Mouse (Mus musculus) right cerebral cortex, postnatal 10 days (tissue): ENCODE results near the gene Apom.

Experiments used
- DNase-seq, 2 experiments: peaks; one replicate each; pipeline ENCODE4 v3.0.0; 2021; ENCODE audit warnings: low spot score in 2 of 2

Gene Apom

DNA sequence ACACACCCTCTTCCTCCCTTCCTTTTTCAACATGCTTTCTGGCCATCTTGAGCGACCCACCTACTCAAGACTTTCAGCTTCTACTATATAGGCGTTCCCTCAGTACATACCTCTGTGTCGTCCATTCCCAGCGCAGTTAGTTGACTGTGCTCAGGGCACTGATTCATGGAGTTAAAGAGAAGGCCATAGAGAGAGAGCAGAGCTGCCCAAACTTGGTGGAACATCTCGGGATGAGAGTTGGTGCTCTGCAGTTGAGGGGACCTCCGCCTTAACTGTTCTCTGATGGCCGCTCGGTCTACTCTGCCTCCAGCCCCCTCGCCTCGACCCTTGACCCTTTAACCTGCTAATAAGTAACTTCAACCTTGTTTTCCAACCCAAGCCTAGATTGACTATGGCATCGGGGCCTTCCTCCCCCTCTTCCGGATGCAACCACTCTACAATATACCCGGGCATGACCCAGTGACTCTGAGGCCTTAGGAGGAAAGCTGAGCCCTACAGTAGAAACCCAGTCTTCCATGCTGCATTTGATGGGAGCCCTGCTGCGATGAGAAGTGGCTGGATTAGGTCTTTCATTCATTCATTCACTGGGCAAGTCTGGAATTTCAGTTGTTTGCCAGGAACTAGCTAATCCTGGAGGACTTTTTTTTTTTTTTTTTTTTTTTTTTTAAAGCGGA lies at the start of gene Apom:
Gene Apom (minus strand): TSS at position 551 of the 674 bp plus-strand sequence.
- no peak for DNase-seq

DNA sequence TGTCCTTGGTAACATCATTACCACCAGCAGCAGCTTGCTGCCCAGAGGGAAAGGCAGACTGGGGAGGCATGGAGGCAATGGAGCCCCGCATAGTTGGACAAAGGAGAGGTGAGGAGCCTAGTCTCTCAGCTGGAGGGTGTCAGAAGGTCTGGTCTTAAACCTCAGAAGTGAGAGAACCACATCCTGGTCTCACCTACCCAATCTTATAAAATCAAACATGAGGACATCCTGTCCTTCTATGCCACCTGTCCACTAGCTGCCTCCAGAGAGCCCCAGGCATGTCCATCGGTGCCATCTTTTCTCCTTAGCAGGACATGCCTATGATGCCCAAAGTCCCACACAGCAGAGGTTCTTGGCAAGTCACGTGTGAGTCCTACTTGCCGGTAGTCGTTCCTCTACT lies 48.2 kb upstream of the Apom start:
- DNase-seq: no peak

DNA sequence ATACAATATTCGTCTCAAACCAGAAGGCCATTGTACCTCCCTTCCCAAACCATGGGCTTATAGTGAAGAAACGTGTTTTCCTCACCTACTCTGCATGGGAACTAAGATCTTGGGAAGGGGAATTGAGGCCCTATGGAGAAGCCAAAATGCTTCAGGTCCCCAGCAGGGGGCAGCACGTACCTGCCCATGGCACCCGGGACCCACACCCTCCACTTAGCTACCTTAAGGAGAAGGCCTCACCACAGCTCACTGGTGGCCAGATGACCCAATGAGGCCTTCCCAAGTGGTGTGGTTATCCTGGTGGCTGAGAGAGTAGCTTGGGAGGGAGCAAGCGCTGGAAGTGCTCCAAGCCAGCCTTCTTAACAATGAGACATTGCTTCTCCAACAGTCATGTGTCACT lies 46.7 kb upstream of the Apom start:
- DNase-seq: no peak

GRCm38 (mm10) chr17:35175968-35176367 lies 44.1 kb upstream of the Apom start, which contains the start of gene Aif1:
TSS of gene Aif1 (minus strand) at chr17:35176068.
- no peak for DNase-seq

DNA sequence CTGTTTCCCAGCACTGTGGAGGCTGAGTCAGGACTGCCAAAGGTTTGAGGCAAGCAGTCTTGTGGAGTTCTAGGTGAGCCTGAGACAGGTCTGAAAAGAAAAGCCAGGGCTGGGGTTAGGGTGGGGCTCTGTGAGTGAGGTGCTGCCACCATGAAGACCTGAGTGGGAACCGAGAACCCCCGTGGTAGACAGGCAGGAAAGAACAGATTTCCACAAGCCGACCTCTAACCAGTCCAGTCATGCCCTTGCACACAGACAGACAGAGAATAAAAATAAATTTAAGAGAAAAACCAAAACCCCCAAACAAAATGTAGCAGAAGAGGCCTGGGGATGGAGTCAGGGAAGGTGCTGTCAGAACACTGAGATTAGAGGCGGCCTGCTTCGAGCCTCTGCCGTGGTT lies 43.5 kb upstream of the Apom start:
- DNase-seq: no peak

DNA sequence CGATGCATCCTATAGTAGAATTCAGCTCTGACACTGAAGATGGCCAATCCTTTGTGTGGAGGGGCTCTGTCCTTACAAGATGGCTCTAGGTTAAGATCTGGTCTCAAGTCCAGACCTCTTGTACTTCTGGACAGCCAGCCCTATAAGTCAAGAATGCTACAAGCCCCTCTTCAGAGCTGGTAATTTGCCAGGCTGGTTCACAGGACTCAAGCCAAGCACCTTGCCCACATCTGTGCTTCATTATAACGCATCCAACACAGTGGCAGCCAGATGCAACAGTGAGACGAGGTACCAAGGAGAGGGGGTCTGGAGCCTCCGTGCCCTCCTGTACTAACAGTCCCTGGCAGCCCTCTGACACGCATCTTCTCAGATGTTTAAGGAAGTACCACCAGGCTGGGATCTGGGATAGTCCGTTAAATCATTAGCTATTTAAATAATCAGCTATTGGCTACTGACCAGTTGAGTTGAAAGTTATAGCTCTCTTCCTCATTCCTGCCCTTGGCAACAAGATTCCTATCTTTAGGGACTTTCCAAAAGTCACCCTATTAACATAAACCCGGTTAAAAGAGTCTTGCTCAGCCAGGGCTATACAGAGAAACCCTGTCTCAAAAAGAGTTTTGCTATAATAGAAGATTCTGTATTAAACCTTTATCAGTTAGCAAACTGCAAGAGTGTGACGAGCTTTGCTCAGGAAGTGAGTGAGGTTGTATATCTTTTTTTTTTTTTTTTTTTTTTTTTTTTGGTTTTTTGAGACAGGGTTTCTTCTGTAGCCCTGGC lies 42.5 kb upstream of the Apom start:
- DNase-seq: no peak

DNA sequence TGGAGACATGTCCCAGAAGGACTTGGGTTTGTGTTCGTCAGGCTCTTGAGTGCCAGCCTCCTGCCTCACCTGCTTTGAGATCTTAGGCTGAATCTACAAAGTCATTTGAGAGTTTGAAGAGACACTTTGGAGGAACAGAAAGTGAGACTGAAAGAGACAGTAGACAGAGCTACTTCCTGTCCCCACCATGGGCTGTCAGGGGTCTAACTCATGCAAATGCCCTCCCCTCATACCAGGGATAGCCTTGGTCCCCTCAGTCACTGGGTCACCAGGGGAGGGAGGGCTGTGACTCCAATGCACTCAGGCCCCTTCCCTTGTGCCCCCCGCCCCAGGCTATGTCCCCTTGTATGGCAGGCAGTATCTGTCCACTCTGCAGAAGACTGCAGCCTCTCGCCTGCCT lies 41.5 kb upstream of the Apom start:
- no peak for DNase-seq

DNA sequence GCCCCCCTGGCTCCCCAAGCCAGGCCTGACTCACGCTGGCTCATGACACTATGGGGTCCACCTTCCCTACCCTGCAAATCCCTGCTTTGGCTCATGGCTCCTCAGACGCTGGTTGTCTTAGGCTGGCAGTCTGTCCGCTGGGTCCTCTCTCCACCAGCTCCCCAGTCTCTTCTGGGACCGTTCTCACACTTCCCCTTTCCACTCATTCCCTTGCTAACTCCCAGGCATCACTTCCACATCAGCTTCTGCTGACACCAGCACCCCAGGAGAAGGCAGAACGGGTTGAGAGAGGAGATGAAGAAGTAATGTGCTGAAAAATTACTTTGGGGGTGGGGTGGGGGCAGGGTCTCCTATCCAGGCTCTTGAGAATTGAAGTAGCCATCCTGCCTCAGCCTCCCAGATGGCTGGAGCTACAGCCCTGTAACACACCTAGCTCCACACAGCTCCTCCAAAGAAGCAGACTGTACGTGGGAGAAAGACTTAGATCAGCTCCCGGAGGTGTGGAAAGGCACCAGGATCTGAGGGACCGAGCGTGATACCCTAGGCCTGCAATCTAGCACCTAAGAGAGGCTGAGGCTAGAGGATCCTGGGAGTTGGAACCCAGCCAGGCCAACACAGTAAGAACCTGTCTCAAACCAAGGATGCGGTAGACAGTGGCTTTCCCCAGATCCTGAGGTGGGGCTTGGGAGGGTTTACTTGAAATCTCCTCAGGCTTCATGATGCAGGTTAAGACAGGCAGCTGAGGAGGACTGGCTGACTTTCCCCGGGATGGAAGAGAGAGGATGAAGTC lies 40.8 kb upstream of the Apom start:
- DNase-seq: no peak

GRCm38 (mm10) chr17:35168541-35169207 lies 36.8 kb upstream of the Apom start:
- DNase-seq: no peak

DNA sequence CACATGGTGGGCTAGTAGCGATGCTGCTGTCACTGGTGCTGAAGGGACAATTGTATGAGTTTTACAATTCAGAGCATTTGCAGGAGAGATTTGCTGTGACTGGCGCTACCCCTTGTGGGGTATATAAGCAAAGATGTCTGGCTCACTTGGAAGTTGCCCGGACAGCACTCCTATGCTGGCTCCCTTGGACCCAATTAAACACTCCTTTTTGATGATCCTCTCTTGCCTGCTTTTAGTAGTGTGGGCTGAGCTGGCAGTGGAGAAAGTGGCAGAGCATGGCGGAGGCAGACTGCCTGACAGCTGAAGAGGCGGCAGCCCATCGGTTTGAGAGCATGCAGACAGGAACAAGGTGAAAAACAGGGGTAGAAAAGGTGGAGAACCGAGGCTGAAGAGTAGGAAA lies 35.9 kb upstream of the Apom start:
- DNase-seq: no peak

- DNase-seq: peak; percentile 77 to 82
Measured at GRCm38 (mm10) chr17:35166352-35167035, 34.6 kb upstream of the Apom start.

GRCm38 (mm10) chr17:35165451-35166155 lies 33.8 kb upstream of the Apom start:
- no peak for DNase-seq

DNA sequence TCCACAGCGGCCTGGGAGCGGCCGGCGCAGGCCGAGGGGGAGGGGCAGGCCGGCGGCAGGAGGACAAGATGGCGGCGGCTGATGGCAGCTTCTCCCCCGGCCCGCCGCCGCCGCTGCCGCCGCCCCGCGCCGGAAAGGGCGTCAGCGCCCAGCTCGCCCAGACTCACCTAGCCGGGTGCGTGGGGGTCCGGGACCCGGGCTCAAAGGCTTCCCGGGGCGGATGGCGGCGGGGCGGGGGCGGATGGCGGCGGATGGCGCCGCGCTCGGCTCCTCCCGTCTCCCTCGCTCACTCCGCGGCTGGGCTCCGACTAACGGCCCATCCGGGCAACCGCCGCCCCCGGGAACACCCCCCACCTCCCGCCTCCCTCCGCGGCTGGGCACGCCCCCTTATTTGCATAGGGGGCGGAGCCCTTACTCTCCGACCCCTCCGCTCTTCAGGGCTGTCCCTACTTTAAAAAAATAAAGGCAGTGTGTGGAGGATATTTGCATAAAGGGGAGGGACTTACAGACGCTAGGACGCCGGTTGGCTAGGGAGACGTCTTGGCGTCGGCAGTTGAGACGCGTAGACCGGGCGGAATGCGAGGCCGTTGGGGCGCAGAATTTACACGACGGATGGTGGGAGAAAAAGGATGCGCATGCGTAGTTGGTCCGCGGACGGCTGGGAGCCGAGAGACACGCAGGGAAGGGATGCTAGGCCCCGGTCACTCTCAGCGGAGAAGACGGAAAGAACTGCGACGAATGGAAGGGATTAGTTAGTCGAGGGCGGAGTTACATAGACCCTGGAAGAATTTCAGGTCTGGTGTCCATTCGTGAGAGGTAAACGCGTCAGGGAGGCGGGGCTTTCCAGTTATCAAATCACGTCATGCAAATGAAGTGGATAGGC lies 33.0 kb upstream of the Apom start, which contains the start of gene Prrc2a:
Gene Prrc2a (minus strand): TSS at position 330 of the 883 bp plus-strand sequence.
- DNase-seq: peak; percentile 99

DNA sequence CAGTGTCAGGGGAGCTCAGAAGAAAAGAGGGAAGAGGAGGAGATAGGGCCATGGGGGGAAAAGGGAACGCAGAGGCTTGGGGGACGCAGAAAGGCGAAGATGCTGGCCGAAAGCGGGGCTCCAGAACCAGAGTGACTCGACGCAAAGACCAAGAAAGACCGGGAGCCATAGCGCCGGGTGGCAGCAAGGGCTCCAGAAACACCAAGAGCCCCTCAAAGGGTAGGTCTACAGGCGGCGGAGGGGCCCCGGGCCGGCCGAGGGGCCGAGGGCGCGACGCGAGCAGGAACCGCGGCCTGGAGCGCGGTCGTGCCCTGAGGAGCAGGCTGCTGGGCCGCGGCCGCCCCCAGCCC lies 32.3 kb upstream of the Apom start:
- DNase-seq: peak in 1 of 2 experiments; percentile 59

GRCm38 (mm10) chr17:35163326-35164081 lies 31.7 kb upstream of the Apom start:
- no peak for DNase-seq

GRCm38 (mm10) chr17:35162730-35163129 lies 30.9 kb upstream of the Apom start:
- peak in 1 of 2 experiments; percentile 56 for DNase-seq

DNA sequence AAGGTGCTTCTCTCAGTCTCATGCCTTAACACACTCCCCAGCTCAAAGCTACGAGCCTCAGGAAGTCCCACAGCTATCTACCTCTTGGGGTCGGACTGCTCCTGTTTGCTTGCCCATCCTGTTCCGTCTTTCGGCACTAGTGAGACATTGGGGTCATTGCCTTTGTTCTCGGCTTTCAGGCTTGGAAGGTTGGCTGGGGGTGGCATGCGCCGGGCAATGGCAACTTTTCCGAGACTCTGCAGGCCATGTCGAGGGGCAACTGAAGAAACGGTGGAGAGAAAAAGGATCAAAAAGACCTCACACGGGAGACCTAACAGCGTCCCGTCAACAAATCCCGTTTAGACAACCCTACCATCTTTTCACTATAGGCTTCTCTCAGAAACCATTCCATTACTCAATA lies 30.3 kb upstream of the Apom start:
- DNase-seq: peak in 1 of 2 experiments; percentile 29

GRCm38 (mm10) chr17:35161421-35161820 lies 29.6 kb upstream of the Apom start:
- DNase-seq: no peak

DNA sequence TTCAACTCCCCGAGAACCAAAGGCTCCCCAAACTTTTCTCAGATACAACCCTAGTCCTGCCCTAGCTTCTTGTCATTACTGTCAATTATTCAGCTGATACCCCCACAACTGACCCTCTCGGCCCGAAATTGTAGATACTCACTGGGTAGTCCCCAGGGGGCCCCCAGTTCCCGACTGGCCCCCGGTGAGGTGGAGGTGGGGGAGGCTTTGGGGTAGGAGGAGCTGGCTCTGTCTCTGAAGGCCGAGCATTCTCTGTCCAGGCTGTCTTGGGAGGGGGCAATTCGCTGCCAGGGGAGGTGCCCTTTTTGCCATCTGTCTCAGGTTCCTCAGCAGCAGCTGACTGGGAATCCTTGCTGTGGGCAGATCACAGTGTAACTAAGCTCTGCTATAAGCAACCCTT lies 27.8 kb upstream of the Apom start:
- DNase-seq: no peak
